Mouse (Mus musculus) intestine, embryonic 15.5 days (tissue): ENCODE results near the gene Ppp2r5c. TPM values are rescaled to one million over a fixed set of nuclear protein-coding genes. Genes with fewer than 3 reads are reported as not detected.

Experiments used
- ATAC-seq: fragments of 200-750 bp; cut with Nextera tagmentation; 2 replicates; pipeline ENCODE4 v1.8.0; 2017; ENCODE audit warnings: moderate TSS enrichment, moderate library complexity
- H3K27ac ChIP-seq: fragments of 300-500 bp; sonication (generic); 2 replicates; pipeline ENCODE4 v1.5.1; 2015; ENCODE audit warnings: mild to moderate bottlenecking, inconsistent platforms
- H3K27me3 ChIP-seq: fragments of 300-500 bp; sonication (generic); replicated peaks from 2 replicates; pipeline ENCODE4 v1.6.1; 2015; ENCODE audit warnings: inconsistent platforms
- H3K36me3 ChIP-seq: fragments of 300-500 bp; sonication (generic); 2 replicates; pipeline ENCODE4 v1.6.1; 2015; ENCODE audit warnings: inconsistent platforms
- H3K4me1 ChIP-seq: fragments of 300-500 bp; sonication (generic); replicated peaks from 2 replicates; pipeline ENCODE4 v1.6.1; 2015; ENCODE audit warnings: inconsistent platforms
- H3K4me2 ChIP-seq: fragments of 300-500 bp; sonication (generic); replicated peaks from 2 replicates; pipeline ENCODE4 v1.6.1; 2015; ENCODE audit warnings: mild to moderate bottlenecking, inconsistent platforms
- H3K4me3 ChIP-seq: fragments of 300-500 bp; sonication (generic); replicated peaks from 2 replicates; pipeline ENCODE4 v1.5.1; 2015; ENCODE audit warnings: inconsistent platforms
- H3K9ac ChIP-seq: fragments of 300-500 bp; sonication (generic); 2 replicates; pipeline ENCODE4 v1.6.1; 2015; ENCODE audit warnings: inconsistent platforms
- H3K9me3 ChIP-seq: fragments of 300-500 bp; sonication (generic); 2 replicates; pipeline ENCODE4 v1.6.1; 2016; ENCODE audit warnings: inconsistent platforms
- WGBS: fragments of 180-500 bp; shearing (Covaris S2); methylation state at CpG from one replicate; pipeline ENCODE4 v1.1.7; 2015; 5-methylcytosine and 5-hydroxymethylcytosine counted together
- polyA plus RNA-seq: library from polyadenylated mRNA; unstranded; fragments of >200 nt; fragmentation: Nextera tagmentation; extraction: Ambion mirVana; gene quantifications from 2 replicates; pipeline ENCODE4 v1.2.1, GENCODE M21; 2015

Ppp2r5c gene
- polyA plus RNA-seq, 1 experiment from 2014 or later, result 162 TPM

GRCm38 (mm10) chr12:110555536-110556240 is 108.8 kb downstream of the Ppp2r5c start:
- H3K27me3 ChIP-seq, result no peaks in the 10 kb centered on the region
- H3K9me3 ChIP-seq, result no peaks in the 10 kb centered on the region
- no peaks in the 10 kb centered on the region for H3K4me1 ChIP-seq
- 88% methylated on average over 21 of the region's 21 CpGs for WGBS
- no peak overlapping the region for H3K27ac ChIP-seq
- peaks cover 43% of the 10 kb centered on the region for H3K36me3 ChIP-seq
- H3K4me2 ChIP-seq, result no peak overlapping the region
- no peak overlapping the region for H3K9ac ChIP-seq
- ATAC-seq, result no peak
- H3K4me3 ChIP-seq, result no peak overlapping the region

DNA sequence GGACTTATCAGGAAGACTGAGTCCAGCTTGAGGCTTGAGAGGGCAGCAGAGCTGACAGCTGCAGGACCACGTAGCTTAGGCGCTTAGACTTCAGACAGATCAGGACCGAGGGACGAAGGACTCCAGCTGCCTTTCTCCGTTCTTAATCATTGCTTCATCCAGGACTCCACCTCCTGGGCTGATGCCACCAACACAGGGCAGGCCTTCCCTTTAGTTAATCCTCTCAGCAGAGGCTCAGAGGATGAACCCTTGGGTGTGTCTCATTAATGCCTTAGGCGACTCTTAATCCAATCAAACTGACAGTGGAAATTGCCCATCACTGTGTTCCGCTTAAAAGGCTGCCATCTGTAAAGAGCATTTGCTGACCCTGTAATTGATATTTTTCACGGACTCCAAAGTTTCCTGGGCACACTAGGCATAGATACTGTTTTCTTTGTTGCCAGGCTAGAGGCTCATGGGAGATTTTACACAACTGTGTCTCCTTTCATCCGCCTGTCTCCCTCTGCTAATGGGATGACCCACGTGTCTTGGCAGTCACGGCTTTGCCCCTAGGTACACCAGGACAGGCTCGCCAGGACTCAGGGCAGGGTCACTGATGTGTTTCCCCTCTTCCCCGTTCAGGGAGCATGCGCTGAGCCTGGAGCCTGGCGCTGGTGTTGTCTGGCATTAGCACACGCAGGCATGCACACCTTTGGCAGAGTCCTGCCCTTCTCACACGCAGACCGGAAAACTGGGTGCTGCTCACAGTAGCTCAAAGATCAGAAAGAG is 110.1 kb downstream of the Ppp2r5c start:
- Histone ChIP-seq H3K36me3 (peaks cover 39% of the 10 kb centered on the region), H3K4me3 (no peak overlapping the region), H3K4me1 (no peaks in the 10 kb centered on the region), H3K27ac (no peak overlapping the region), H3K9ac (no peak overlapping the region), H3K4me2 (no peak overlapping the region), H3K27me3 (no peaks in the 10 kb centered on the region), H3K9me3 (no peaks in the 10 kb centered on the region)
- ATAC-seq, result no peak
- 90% methylated on average over 18 of the region's 18 CpGs for WGBS

DNA sequence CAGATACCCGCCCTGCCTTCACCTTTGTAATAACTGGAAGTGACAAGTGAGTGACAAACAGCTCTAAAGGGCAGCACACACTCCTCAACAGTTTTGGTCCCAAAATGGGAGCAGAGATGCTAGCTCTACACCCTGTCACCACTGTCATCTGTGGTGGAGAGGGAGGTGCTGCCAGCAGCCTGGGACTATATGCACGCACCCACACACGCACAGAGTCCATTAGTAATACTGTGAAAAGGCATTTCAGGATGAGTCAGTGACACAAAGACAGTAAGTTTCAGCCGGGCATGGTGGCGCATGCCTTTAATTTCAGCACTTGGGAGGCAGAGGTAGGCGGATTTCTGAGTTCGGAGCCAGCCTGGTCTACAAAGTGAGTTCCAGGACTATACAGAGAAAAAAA is 111.3 kb downstream of the Ppp2r5c start:
- no peak for ATAC-seq
- Histone ChIP-seq H3K27me3 (no peaks in the 10 kb centered on the region), H3K27ac (no peak overlapping the region), H3K9ac (no peak overlapping the region), H3K4me2 (no peak overlapping the region), H3K9me3 (no peaks in the 10 kb centered on the region), H3K4me1 (no peaks in the 10 kb centered on the region), H3K4me3 (no peak overlapping the region), H3K36me3 (peaks cover 40% of the 10 kb centered on the region)
- WGBS, result 96% methylated on average over 7 of the region's 7 CpGs

- Histone ChIP-seq H3K36me3 (peaks cover 32% of the 10 kb centered on the region), H3K9ac (no peak overlapping the region), H3K27ac (no peak overlapping the region), H3K4me1 (no peaks in the 10 kb centered on the region), H3K4me3 (no peak overlapping the region), H3K9me3 (no peaks in the 10 kb centered on the region), H3K27me3 (no peaks in the 10 kb centered on the region), H3K4me2 (no peak overlapping the region)
- ATAC-seq, result no peak
- 80% methylated on average over 11 of the region's 11 CpGs for WGBS
Measured at GRCm38 (mm10) chr12:110563383-110563782, 116.5 kb downstream of the Ppp2r5c start.

DNA sequence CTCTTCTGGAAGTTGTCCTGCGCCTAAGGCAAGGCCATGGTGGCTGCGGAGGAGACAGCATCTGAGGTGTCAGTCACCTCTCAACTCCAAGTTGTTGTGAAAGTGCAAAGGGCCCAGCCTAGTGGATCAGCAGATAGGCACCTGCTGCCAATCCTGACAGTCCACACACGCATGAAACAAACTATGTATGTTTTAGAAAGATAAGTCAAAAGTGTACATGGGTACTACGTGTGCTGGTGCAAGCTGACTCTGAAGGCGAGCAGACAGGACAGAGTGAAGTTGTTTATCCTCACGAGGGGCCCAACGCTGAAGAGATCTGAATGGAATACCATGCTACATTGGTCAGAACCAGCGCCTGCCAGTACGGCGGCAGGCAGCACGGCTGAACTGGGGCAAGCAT is 117.9 kb downstream of the Ppp2r5c start:
- Histone ChIP-seq H3K36me3 (peaks cover 36% of the 10 kb centered on the region), H3K9me3 (no peaks in the 10 kb centered on the region), H3K27me3 (no peaks in the 10 kb centered on the region), H3K27ac (no peak overlapping the region), H3K4me2 (no peak overlapping the region), H3K4me3 (no peak overlapping the region), H3K4me1 (no peaks in the 10 kb centered on the region), H3K9ac (no peak overlapping the region)
- no peak for ATAC-seq
- 92% methylated on average over 11 of the region's 11 CpGs for WGBS

GRCm38 (mm10) chr12:110566366-110566765 is 119.4 kb downstream of the Ppp2r5c start:
- 91% methylated on average over 9 of the region's 9 CpGs for WGBS

DNA sequence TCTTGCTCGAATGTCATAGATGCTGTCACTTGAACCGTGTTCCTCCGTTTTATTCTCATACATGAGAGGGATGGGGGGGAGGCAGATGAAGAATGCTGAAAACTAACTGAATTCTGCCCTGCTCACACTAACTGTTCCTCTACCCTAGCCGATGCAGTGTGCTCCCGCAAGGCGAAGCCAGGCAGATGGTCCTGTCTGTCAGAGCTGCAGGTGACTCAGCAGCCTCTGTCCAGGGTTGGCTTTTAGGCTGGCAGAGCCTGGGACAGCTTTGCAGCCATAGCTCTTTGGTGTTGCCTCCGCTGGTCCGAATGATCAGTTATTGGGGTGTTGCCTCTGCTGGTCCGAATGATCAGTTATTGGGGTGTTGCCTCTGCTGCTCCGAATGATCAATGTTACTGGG is 124.1 kb downstream of the Ppp2r5c start:
- no peaks in the 10 kb centered on the region for H3K9me3 ChIP-seq
- ATAC-seq, result no peak
- H3K36me3 ChIP-seq, result peaks cover 32% of the 10 kb centered on the region
- no peak overlapping the region for H3K4me2 ChIP-seq
- H3K27ac ChIP-seq, result no peak overlapping the region
- H3K4me1 ChIP-seq, result no peaks in the 10 kb centered on the region
- no peak overlapping the region for H3K9ac ChIP-seq
- H3K4me3 ChIP-seq, result no peak overlapping the region
- WGBS, result 90% methylated on average over 10 of the region's 10 CpGs
- H3K27me3 ChIP-seq, result no peaks in the 10 kb centered on the region

More at GRCm38 (mm10) chr12:110566366-110566765, 119.4 kb downstream of the Ppp2r5c start:
- Histone ChIP-seq H3K4me3 (no peak overlapping the region), H3K27ac (no peak overlapping the region), H3K9me3 (no peaks in the 10 kb centered on the region), H3K27me3 (no peaks in the 10 kb centered on the region), H3K9ac (no peak overlapping the region), H3K4me2 (no peak overlapping the region), H3K4me1 (no peaks in the 10 kb centered on the region), H3K36me3 (peaks cover 37% of the 10 kb centered on the region)
- ATAC-seq, result no peak

DNA sequence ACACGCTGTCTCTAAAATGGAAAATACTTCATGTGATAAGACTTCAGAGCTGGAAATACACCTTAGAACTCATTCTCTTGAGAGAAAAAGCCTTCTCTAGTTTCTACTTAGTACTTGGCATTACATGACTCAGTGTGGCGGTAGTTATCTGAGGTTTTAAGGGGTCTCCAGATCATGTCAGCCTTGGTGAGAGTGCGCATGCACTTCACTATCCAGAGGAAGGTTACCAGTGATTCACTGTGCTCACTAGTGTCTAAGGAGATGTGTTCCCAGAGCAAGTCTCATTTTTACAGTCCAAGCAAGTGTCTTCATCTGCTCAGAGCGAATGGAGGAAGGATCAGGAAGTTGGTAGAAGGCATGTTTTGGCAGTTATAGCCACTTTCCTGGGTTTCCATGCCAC is 125.4 kb downstream of the Ppp2r5c start:
- H3K27ac ChIP-seq, result no peak overlapping the region
- no peaks in the 10 kb centered on the region for H3K27me3 ChIP-seq
- H3K4me1 ChIP-seq, result no peaks in the 10 kb centered on the region
- H3K4me3 ChIP-seq, result no peak overlapping the region
- ATAC-seq, result no peak
- WGBS, result 96% methylated on average over 4 of the region's 4 CpGs
- no peak overlapping the region for H3K9ac ChIP-seq
- H3K9me3 ChIP-seq, result no peaks in the 10 kb centered on the region
- H3K4me2 ChIP-seq, result no peak overlapping the region
- peaks cover 28% of the 10 kb centered on the region for H3K36me3 ChIP-seq

GRCm38 (mm10) chr12:110573635-110574034 is 126.7 kb downstream of the Ppp2r5c start:
- H3K36me3 ChIP-seq, result peaks cover 20% of the 10 kb centered on the region

GRCm38 (mm10) chr12:110575926-110576325 is 129.0 kb downstream of the Ppp2r5c start:
- 59% methylated on average over 4 of the region's 4 CpGs for WGBS
- no peaks in the 10 kb centered on the region for H3K27me3 ChIP-seq

More at GRCm38 (mm10) chr12:110573635-110574034, 126.7 kb downstream of the Ppp2r5c start:
- WGBS, result 80% methylated on average over 8 of the region's 8 CpGs
- Histone ChIP-seq H3K9ac (no peak overlapping the region), H3K4me3 (no peak overlapping the region), H3K9me3 (no peaks in the 10 kb centered on the region), H3K27ac (no peak overlapping the region), H3K4me1 (no peaks in the 10 kb centered on the region), H3K27me3 (no peaks in the 10 kb centered on the region), H3K4me2 (no peak overlapping the region)
- no peak for ATAC-seq

GRCm38 (mm10) chr12:110578333-110578732 is 131.4 kb downstream of the Ppp2r5c start:
- WGBS, result 89% methylated on average over 9 of the region's 9 CpGs
- Histone ChIP-seq H3K27me3 (no peaks in the 10 kb centered on the region), H3K4me2 (no peak overlapping the region), H3K27ac (no peak overlapping the region), H3K4me1 (no peaks in the 10 kb centered on the region), H3K36me3 (peaks cover 10% of the 10 kb centered on the region; the same call in 1 of the 2 replicates), H3K4me3 (no peak overlapping the region), H3K9ac (no peak overlapping the region), H3K9me3 (no peaks in the 10 kb centered on the region)
- no peak for ATAC-seq

More at GRCm38 (mm10) chr12:110575926-110576325, 129.0 kb downstream of the Ppp2r5c start:
- H3K9ac ChIP-seq, result no peak overlapping the region
- no peak for ATAC-seq
- H3K36me3 ChIP-seq, result peaks cover 14% of the 10 kb centered on the region; the same call in 1 of the 2 replicates
- H3K27ac ChIP-seq, result no peak overlapping the region
- no peaks in the 10 kb centered on the region for H3K9me3 ChIP-seq
- no peaks in the 10 kb centered on the region for H3K4me1 ChIP-seq
- H3K4me2 ChIP-seq, result no peak overlapping the region
- H3K4me3 ChIP-seq, result no peak overlapping the region

- WGBS, result 79% methylated on average over 6 of the region's 6 CpGs
- ATAC-seq, result no peak
Measured at GRCm38 (mm10) chr12:110588622-110589021, 141.7 kb downstream of the Ppp2r5c start.

More at GRCm38 (mm10) chr12:110588622-110589021, 141.7 kb downstream of the Ppp2r5c start:
- Histone ChIP-seq H3K4me2 (no peak overlapping the region), H3K4me1 (0 out of 2 replicates have a peak, but pooled peaks cover 12% of the 10 kb centered on the region), H3K36me3 (no peaks in the 10 kb centered on the region), H3K9me3 (no peaks in the 10 kb centered on the region), H3K9ac (no peak overlapping the region), H3K4me3 (no peak overlapping the region), H3K27ac (no peak overlapping the region), H3K27me3 (no peaks in the 10 kb centered on the region)
